Mouse (Mus musculus): ENCODE results near the gene Mphosph9.
A peak's percentile ranks its signal among the peaks of the same experiment; 100 is the strongest.

Mphosph9 gene

GRCm38 (mm10) chr5:124263246-124263645, 64.5 kb downstream of the Mphosph9 start:
- no peak for DNase-seq

- DNase-seq = no peak
These were observed 65.7 kb downstream of the Mphosph9 start for GRCm38 (mm10) chr5:124262090-124262489.

- DNase-seq = no peak
These were observed 68.6 kb downstream of the Mphosph9 start for GRCm38 (mm10) chr5:124259133-124259532.

GRCm38 (mm10) chr5:124258026-124258425, 69.7 kb downstream of the Mphosph9 start:
- DNase-seq = no peak

GRCm38 (mm10) chr5:124255141-124255540, 72.6 kb downstream of the Mphosph9 start:
- no peak for DNase-seq

GRCm38 (mm10) chr5:124253555-124253954, 74.2 kb downstream of the Mphosph9 start:
- no peak for DNase-seq

GRCm38 (mm10) chr5:124252580-124253320, 75.0 kb downstream of the Mphosph9 start:
- DNase-seq = no peak

- DNase-seq = no peak
These were observed 76.7 kb downstream of the Mphosph9 start for GRCm38 (mm10) chr5:124251070-124251469.

GRCm38 (mm10) chr5:124249614-124250591, 77.9 kb downstream of the Mphosph9 start, which contains the start of gene Pitpnm2:
TSS of gene Pitpnm2 (minus strand) at chr5:124249760.
- DNase-seq = peak; percentile 50

GRCm38 (mm10) chr5:124248845-124249613, 78.7 kb downstream of the Mphosph9 start:
- no peak for DNase-seq

- no peak for DNase-seq
These were observed 79.7 kb downstream of the Mphosph9 start for GRCm38 (mm10) chr5:124247986-124248626.

- DNase-seq = no peak
These were observed 80.5 kb downstream of the Mphosph9 start for GRCm38 (mm10) chr5:124247296-124247695.

- DNase-seq = no peak
These were observed 82.9 kb downstream of the Mphosph9 start for GRCm38 (mm10) chr5:124244885-124245284.

- DNase-seq = no peak
These were observed 83.3 kb downstream of the Mphosph9 start for GRCm38 (mm10) chr5:124244449-124244848.

- DNase-seq = no peak
These were observed 84.4 kb downstream of the Mphosph9 start for GRCm38 (mm10) chr5:124243236-124243901.

- no peak for DNase-seq
These were observed 85.9 kb downstream of the Mphosph9 start for GRCm38 (mm10) chr5:124241686-124242444.

- no peak for DNase-seq
These were observed 86.7 kb downstream of the Mphosph9 start for GRCm38 (mm10) chr5:124240841-124241685.

- no peak for DNase-seq
These were observed 91.6 kb downstream of the Mphosph9 start for GRCm38 (mm10) chr5:124236180-124236579.

- no peak for DNase-seq
These were observed 93.0 kb downstream of the Mphosph9 start for GRCm38 (mm10) chr5:124234778-124235177.
